Mouse (Mus musculus): Measurements from ENCODE around the gene Cbs. TPM values are rescaled to one million over a fixed set of nuclear protein-coding genes. Genes with fewer than 3 reads are reported as not detected.

Cbs gene
- polyA plus RNA-seq, 1 experiment from 2014 or later = 5.0 TPM

GRCm38 (mm10) chr17:31598593-31598992 lies 38.4 kb downstream of the Cbs start:
- 74% methylated on average over 8 of the region's 8 CpGs for WGBS
- Histone ChIP-seq H3K4me1 (ENCODE audit: insufficient read depth, low read length) (no peaks in the 10 kb centered on the region), H3K9ac (replicated peaks; ENCODE audit: low read length) (no peak overlapping the region), H3K4me2 (replicated peaks; ENCODE audit: low read depth, low read length) (no peak overlapping the region), H3K4me3 (ENCODE audit: low read length) (no peak overlapping the region), H3K9me3 (ENCODE audit: low read length) (no peaks in the 10 kb centered on the region), H3K27ac (ENCODE audit: low read length) (no peak overlapping the region), H3K36me3 (ENCODE audit: insufficient read depth, low read length) (peaks cover 29% of the 10 kb centered on the region), H3K27me3 (ENCODE audit: insufficient read depth, low read length) (no peaks in the 10 kb centered on the region)
- no peak for ATAC-seq (ENCODE audit: low FRiP score, low TSS enrichment)

GRCm38 (mm10) chr17:31597957-31598356 lies 39.1 kb downstream of the Cbs start:
- no peak for ATAC-seq (ENCODE audit: low FRiP score, low TSS enrichment)
- peaks cover 24% of the 10 kb centered on the region for H3K36me3 ChIP-seq (ENCODE audit: insufficient read depth, low read length)
- 77% methylated on average over 9 of the region's 9 CpGs for WGBS
- H3K9ac ChIP-seq (replicated peaks; ENCODE audit: low read length) = no peak overlapping the region
- no peaks in the 10 kb centered on the region for H3K27me3 ChIP-seq (ENCODE audit: insufficient read depth, low read length)
- no peak overlapping the region for H3K4me2 ChIP-seq (replicated peaks; ENCODE audit: low read depth, low read length)
- no peak overlapping the region for H3K27ac ChIP-seq (ENCODE audit: low read length)
- H3K4me3 ChIP-seq (ENCODE audit: low read length) = no peak overlapping the region
- H3K9me3 ChIP-seq (ENCODE audit: low read length) = no peaks in the 10 kb centered on the region
- H3K4me1 ChIP-seq (ENCODE audit: insufficient read depth, low read length) = no peaks in the 10 kb centered on the region

DNA sequence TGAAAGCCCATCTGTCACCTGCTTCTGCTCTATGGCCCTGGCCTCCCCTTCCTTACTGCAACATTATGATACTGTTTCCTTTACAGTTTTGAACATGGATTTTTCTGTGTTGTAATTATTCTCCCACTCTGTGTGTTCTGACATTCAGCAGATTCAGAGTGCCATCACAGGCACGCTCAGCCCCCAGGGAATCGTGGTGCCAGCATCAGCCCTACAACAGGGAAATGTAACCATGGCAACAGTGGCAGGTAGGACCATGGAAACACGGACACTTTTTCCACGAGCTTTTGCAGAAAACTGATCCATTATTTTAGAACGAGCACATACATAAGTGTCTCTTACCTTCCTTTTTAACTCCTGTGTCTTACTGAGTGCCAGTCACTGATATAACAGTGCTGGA lies 42.0 kb downstream of the Cbs start:
- WGBS = 87% methylated on average over 5 of the region's 5 CpGs
- H3K27me3 ChIP-seq (ENCODE audit: insufficient read depth, low read length) = no peaks in the 10 kb centered on the region
- peaks cover 38% of the 10 kb centered on the region for H3K36me3 ChIP-seq (ENCODE audit: insufficient read depth, low read length)
- H3K9me3 ChIP-seq (ENCODE audit: low read length) = no peaks in the 10 kb centered on the region
- no peak overlapping the region for H3K27ac ChIP-seq (ENCODE audit: low read length)
- no peaks in the 10 kb centered on the region for H3K4me1 ChIP-seq (ENCODE audit: insufficient read depth, low read length)
- no peak overlapping the region for H3K4me2 ChIP-seq (replicated peaks; ENCODE audit: low read depth, low read length)
- no peak for ATAC-seq (ENCODE audit: low FRiP score, low TSS enrichment)
- H3K9ac ChIP-seq (replicated peaks; ENCODE audit: low read length) = no peak overlapping the region
- no peak overlapping the region for H3K4me3 ChIP-seq (ENCODE audit: low read length)

DNA sequence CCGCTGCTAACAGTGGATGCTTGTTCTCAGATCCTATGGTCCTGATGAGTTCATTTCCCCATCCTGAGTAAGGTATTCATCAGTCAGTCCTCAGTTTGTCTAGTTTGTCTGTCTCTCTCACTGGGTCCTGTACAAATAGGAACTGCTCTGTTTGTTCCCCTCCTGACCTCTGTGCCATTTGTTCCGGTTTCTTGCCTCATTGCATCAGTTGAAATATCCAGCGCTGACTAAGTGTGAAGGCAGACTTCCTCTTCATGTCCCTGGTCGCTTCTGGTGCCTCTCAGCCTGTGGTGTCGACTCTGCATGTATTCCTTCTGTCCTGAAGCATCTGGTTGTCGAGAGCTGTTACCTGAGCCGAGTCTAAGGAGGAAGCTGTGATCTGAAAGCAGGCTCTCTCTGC lies 42.4 kb downstream of the Cbs start:
- H3K9ac ChIP-seq (replicated peaks; ENCODE audit: low read length) = no peak overlapping the region
- ATAC-seq (ENCODE audit: low FRiP score, low TSS enrichment) = no peak
- no peak overlapping the region for H3K4me2 ChIP-seq (replicated peaks; ENCODE audit: low read depth, low read length)
- H3K36me3 ChIP-seq (ENCODE audit: insufficient read depth, low read length) = peaks cover 38% of the 10 kb centered on the region
- H3K27ac ChIP-seq (ENCODE audit: low read length) = no peak overlapping the region
- no peak overlapping the region for H3K4me3 ChIP-seq (ENCODE audit: low read length)
- WGBS = 50% methylated on average over 7 of the region's 7 CpGs
- H3K27me3 ChIP-seq (ENCODE audit: insufficient read depth, low read length) = no peaks in the 10 kb centered on the region
- no peaks in the 10 kb centered on the region for H3K4me1 ChIP-seq (ENCODE audit: insufficient read depth, low read length)
- H3K9me3 ChIP-seq (ENCODE audit: low read length) = no peaks in the 10 kb centered on the region

GRCm38 (mm10) chr17:31590846-31591245 lies 46.2 kb downstream of the Cbs start:
- H3K27ac ChIP-seq (ENCODE audit: low read length) = no peak overlapping the region
- ATAC-seq (ENCODE audit: low FRiP score, low TSS enrichment) = no peak
- no peaks in the 10 kb centered on the region for H3K27me3 ChIP-seq (ENCODE audit: insufficient read depth, low read length)
- H3K9me3 ChIP-seq (ENCODE audit: low read length) = no peaks in the 10 kb centered on the region
- H3K36me3 ChIP-seq (ENCODE audit: insufficient read depth, low read length) = peaks cover 38% of the 10 kb centered on the region
- H3K9ac ChIP-seq (replicated peaks; ENCODE audit: low read length) = no peak overlapping the region
- H3K4me2 ChIP-seq (replicated peaks; ENCODE audit: low read depth, low read length) = no peak overlapping the region
- 87% methylated on average over 11 of the region's 11 CpGs for WGBS
- no peak overlapping the region for H3K4me3 ChIP-seq (ENCODE audit: low read length)
- H3K4me1 ChIP-seq (ENCODE audit: insufficient read depth, low read length) = no peaks in the 10 kb centered on the region

DNA sequence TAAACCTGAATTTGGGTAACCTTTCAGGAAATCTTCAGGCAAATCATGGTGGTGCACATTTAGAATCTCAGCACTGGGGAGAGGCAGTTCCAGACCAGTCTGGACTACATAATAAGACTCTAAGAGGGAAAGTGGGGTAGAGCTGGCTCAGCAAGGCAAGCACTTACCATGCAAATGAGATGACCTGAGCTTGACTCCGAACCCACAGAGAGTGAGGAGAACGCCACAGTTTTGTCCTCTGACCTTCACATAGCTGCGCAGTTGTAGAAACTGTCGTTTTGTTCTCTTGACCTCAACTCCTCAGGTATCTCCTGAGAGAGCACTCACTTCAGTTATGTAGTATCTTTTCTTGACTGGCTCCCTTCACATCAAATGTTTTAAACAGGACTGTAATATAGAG lies 48.3 kb downstream of the Cbs start:
- Histone ChIP-seq H3K27ac (ENCODE audit: low read length) (no peak overlapping the region), H3K36me3 (ENCODE audit: insufficient read depth, low read length) (peaks cover 38% of the 10 kb centered on the region), H3K4me2 (replicated peaks; ENCODE audit: low read depth, low read length) (no peak overlapping the region), H3K9ac (replicated peaks; ENCODE audit: low read length) (no peak overlapping the region), H3K4me1 (ENCODE audit: insufficient read depth, low read length) (no peaks in the 10 kb centered on the region), H3K4me3 (ENCODE audit: low read length) (no peak overlapping the region), H3K27me3 (ENCODE audit: insufficient read depth, low read length) (no peaks in the 10 kb centered on the region), H3K9me3 (ENCODE audit: low read length) (no peaks in the 10 kb centered on the region)
- no peak for ATAC-seq (ENCODE audit: low FRiP score, low TSS enrichment)
- 82% methylated on average over 4 of the region's 4 CpGs for WGBS

DNA sequence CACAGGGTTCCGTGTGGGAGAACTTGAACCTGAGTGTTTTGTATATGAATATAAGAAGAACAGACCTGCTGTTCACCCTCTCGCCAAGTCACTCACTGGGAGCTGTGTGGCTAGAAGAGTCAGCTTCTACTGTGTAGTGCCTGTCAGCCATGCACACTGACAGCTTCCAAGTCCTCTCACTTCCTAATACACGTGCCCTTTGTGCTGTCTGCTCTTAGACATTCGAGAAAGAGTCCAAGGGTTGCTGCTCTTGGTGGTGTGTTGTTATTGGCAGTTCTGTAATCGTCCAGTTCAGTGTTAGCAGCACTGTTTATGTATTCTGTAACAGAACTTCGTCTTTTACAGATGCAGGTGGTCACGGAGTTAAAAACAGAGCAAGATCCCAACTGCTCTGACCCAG lies 48.9 kb downstream of the Cbs start:
- no peak overlapping the region for H3K9ac ChIP-seq (replicated peaks; ENCODE audit: low read length)
- ATAC-seq (ENCODE audit: low FRiP score, low TSS enrichment) = no peak
- 79% methylated on average over 7 of the region's 7 CpGs for WGBS
- H3K4me1 ChIP-seq (ENCODE audit: insufficient read depth, low read length) = no peaks in the 10 kb centered on the region
- H3K9me3 ChIP-seq (ENCODE audit: low read length) = no peaks in the 10 kb centered on the region
- H3K27me3 ChIP-seq (ENCODE audit: insufficient read depth, low read length) = no peaks in the 10 kb centered on the region
- H3K36me3 ChIP-seq (ENCODE audit: insufficient read depth, low read length) = peaks cover 38% of the 10 kb centered on the region
- no peak overlapping the region for H3K4me3 ChIP-seq (ENCODE audit: low read length)
- no peak overlapping the region for H3K4me2 ChIP-seq (replicated peaks; ENCODE audit: low read depth, low read length)
- no peak overlapping the region for H3K27ac ChIP-seq (ENCODE audit: low read length)

GRCm38 (mm10) chr17:31583781-31584180 lies 53.3 kb downstream of the Cbs start:
- Histone ChIP-seq H3K36me3 (ENCODE audit: insufficient read depth, low read length) (0 out of 2 replicates have a peak, but pooled peaks cover 4% of the 10 kb centered on the region), H3K4me3 (ENCODE audit: low read length) (no peak overlapping the region), H3K9me3 (ENCODE audit: low read length) (no peaks in the 10 kb centered on the region), H3K27me3 (ENCODE audit: insufficient read depth, low read length) (no peaks in the 10 kb centered on the region), H3K4me2 (replicated peaks; ENCODE audit: low read depth, low read length) (no peak overlapping the region), H3K9ac (replicated peaks; ENCODE audit: low read length) (no peak overlapping the region), H3K27ac (ENCODE audit: low read length) (no peak overlapping the region), H3K4me1 (ENCODE audit: insufficient read depth, low read length) (no peaks in the 10 kb centered on the region)
- no peak for ATAC-seq (ENCODE audit: low FRiP score, low TSS enrichment)
- 85% methylated on average over 6 of the region's 6 CpGs for WGBS

GRCm38 (mm10) chr17:31583185-31583584 lies 53.9 kb downstream of the Cbs start:
- H3K27ac ChIP-seq (ENCODE audit: low read length) = no peak overlapping the region
- H3K9me3 ChIP-seq (ENCODE audit: low read length) = no peaks in the 10 kb centered on the region
- no peaks in the 10 kb centered on the region for H3K4me1 ChIP-seq (ENCODE audit: insufficient read depth, low read length)
- whole genome bisulfite sequencing = 32% methylated on average over 3 of the region's 3 CpGs
- 0 out of 2 replicates have a peak, but pooled peaks cover 3% of the 10 kb centered on the region for H3K36me3 ChIP-seq (ENCODE audit: insufficient read depth, low read length)
- no peaks in the 10 kb centered on the region for H3K27me3 ChIP-seq (ENCODE audit: insufficient read depth, low read length)
- ATAC-seq (ENCODE audit: low FRiP score, low TSS enrichment) = no peak
- H3K4me3 ChIP-seq (ENCODE audit: low read length) = no peak overlapping the region
- H3K4me2 ChIP-seq (replicated peaks; ENCODE audit: low read depth, low read length) = no peak overlapping the region
- H3K9ac ChIP-seq (replicated peaks; ENCODE audit: low read length) = no peak overlapping the region

DNA sequence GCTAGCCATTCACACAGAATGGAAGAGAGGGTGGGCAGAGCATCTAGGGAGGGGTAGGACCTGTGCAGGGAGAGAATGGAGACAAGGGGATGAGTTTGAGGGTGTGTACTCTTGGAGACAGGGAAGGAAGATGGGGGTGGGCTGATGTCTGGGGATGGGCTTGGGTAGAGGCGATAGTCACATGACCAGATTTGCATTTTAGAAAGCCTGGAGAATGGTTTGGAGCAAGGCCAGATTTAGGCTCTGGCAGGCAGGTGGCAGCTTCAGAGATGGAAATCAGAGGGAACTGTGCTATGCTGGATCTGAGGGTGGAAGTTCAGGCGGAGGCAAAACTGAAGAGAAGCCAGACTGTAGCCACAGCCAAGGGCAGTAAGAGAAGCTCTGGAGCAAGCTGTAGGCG lies 56.7 kb downstream of the Cbs start:
- Histone ChIP-seq H3K36me3 (ENCODE audit: insufficient read depth, low read length) (no peaks in the 10 kb centered on the region), H3K27ac (ENCODE audit: low read length) (no peak overlapping the region), H3K4me3 (ENCODE audit: low read length) (no peak overlapping the region), H3K4me2 (replicated peaks; ENCODE audit: low read depth, low read length) (no peak overlapping the region), H3K9ac (replicated peaks; ENCODE audit: low read length) (no peak overlapping the region), H3K27me3 (ENCODE audit: insufficient read depth, low read length) (no peaks in the 10 kb centered on the region), H3K9me3 (ENCODE audit: low read length) (no peaks in the 10 kb centered on the region), H3K4me1 (ENCODE audit: insufficient read depth, low read length) (no peaks in the 10 kb centered on the region)
- ATAC-seq (ENCODE audit: low FRiP score, low TSS enrichment) = no peak
- 71% methylated on average over 3 of the region's 3 CpGs for WGBS
